Mouse (Mus musculus) urinary bladder, postnatal 10 days (tissue): ENCODE data around the gene Apol7e.
"Not testable (repeated sequence)": the region's sequence is repeated elsewhere in the genome, so short reads cannot be mapped to it uniquely, and the experiment has no call there.

Experiments
- DNase-seq: peaks from one replicate; pipeline ENCODE4 v3.0.0; 2022; ENCODE audit warnings: low spot score

The Apol7e gene

GRCm38 (mm10) chr15:77740511-77741297 lies 42.0 kb downstream of the Apol7e start:
- no peak for DNase-seq

- DNase-seq = not testable (repeated sequence)
These were observed 42.9 kb downstream of the Apol7e start for GRCm38 (mm10) chr15:77741556-77741955.

GRCm38 (mm10) chr15:77744632-77745031 lies 46.0 kb downstream of the Apol7e start:
- DNase-seq = no peak

- no peak for DNase-seq
These were observed 46.4 kb downstream of the Apol7e start for GRCm38 (mm10) chr15:77745081-77745480.

- no peak for DNase-seq
These were observed 47.7 kb downstream of the Apol7e start for GRCm38 (mm10) chr15:77746326-77746725.

GRCm38 (mm10) chr15:77748414-77748813 lies 49.8 kb downstream of the Apol7e start:
- DNase-seq = no peak

- DNase-seq = no peak
These were observed 51.1 kb downstream of the Apol7e start for GRCm38 (mm10) chr15:77749717-77750116.

GRCm38 (mm10) chr15:77750461-77750860 lies 51.8 kb downstream of the Apol7e start:
- DNase-seq = no peak

GRCm38 (mm10) chr15:77752443-77752842 lies 53.8 kb downstream of the Apol7e start:
- DNase-seq = no peak

GRCm38 (mm10) chr15:77755132-77755531 lies 56.5 kb downstream of the Apol7e start:
- DNase-seq = no peak

- no peak for DNase-seq
These were observed 57.4 kb downstream of the Apol7e start for GRCm38 (mm10) chr15:77756081-77756480.

- no peak for DNase-seq
These were observed 58.2 kb downstream of the Apol7e start, which contains the start of gene Apol8 for GRCm38 (mm10) chr15:77756848-77757247. Gene Apol8, minus strand, starts transcription at chr15:77757003.

GRCm38 (mm10) chr15:77757586-77758226 lies 59.0 kb downstream of the Apol7e start:
- no peak for DNase-seq

- DNase-seq = no peak
These were observed 61.4 kb downstream of the Apol7e start for GRCm38 (mm10) chr15:77760037-77760436.

- DNase-seq = no peak
These were observed 62.4 kb downstream of the Apol7e start for GRCm38 (mm10) chr15:77761083-77761482.

GRCm38 (mm10) chr15:77761561-77762380 lies 63.1 kb downstream of the Apol7e start:
- DNase-seq = no peak

GRCm38 (mm10) chr15:77763050-77763449 lies 64.4 kb downstream of the Apol7e start:
- DNase-seq = no peak

GRCm38 (mm10) chr15:77763702-77764101 lies 65.0 kb downstream of the Apol7e start:
- no peak for DNase-seq

- DNase-seq = no peak
These were observed 65.8 kb downstream of the Apol7e start for GRCm38 (mm10) chr15:77764391-77765006.

- DNase-seq = no peak
These were observed 66.9 kb downstream of the Apol7e start for GRCm38 (mm10) chr15:77765484-77766093.

GRCm38 (mm10) chr15:77766981-77767380 lies 68.3 kb downstream of the Apol7e start:
- no peak for DNase-seq
